In genomic region chr1:105990138-105990821, GRCm38 (mm10) we compare ENCODE assay signal across 8 mouse cellular contexts. TPM values are rescaled to one million over a fixed set of nuclear protein-coding genes. Genes with fewer than 3 reads are reported as not detected.
DNase-seq lines count a peak whose midpoint lies in the region; ATAC-seq and TF ChIP-seq lines count a peak whose summit lies in the region.

TSS of gene Zcchc2 (plus strand) at chr1:105990406.

- H3K4me2 ChIP-seq in embryonic facial prominence, embryonic 14.5 days (ENCODE audit: low read depth, low read length) = peak within 1 kb of the TSS; percentile 99
- H3K4me2 ChIP-seq in limb, embryonic 13.5 days (replicated peaks) = peak within 1 kb of the TSS; percentile 96
- peak within 1 kb of the TSS; percentile 98 for H3K4me2 ChIP-seq in midbrain, embryonic 16.5 days (ENCODE audit: low read length)

- peak within 1 kb of the TSS; percentile 80 for H3K4me3 ChIP-seq in embryonic facial prominence, embryonic 14.5 days (ENCODE audit: low read depth, low read length)
- H3K4me3 ChIP-seq in heart, adult 2 months = peak within 1 kb of the TSS; percentile 97
- H3K4me3 ChIP-seq in limb, embryonic 13.5 days = peak within 1 kb of the TSS; percentile 80
- H3K4me3 ChIP-seq in midbrain, embryonic 16.5 days (ENCODE audit: low read depth, low read length) = peak within 1 kb of the TSS; percentile 85

- 0% methylated on average over 12 of the region's 83 CpGs for WGBS in embryonic facial prominence, embryonic 14.5 days
- whole genome bisulfite sequencing in heart, adult 2 months = under 1% methylated on average over 79 of the region's 83 CpGs
- WGBS in limb, embryonic 13.5 days = under 1% methylated on average over 29 of the region's 83 CpGs
- WGBS in midbrain, embryonic 16.5 days = under 1% methylated on average over 51 of the region's 83 CpGs

- peak within 1 kb of the TSS; percentile 79 for H3K9ac ChIP-seq in embryonic facial prominence, embryonic 14.5 days (ENCODE audit: low read depth, low read length)
- peak within 1 kb of the TSS; percentile 87 for H3K9ac ChIP-seq in heart, adult 2 months (ENCODE audit: low read depth, low read length)
- peak within 1 kb of the TSS; percentile 89 for H3K9ac ChIP-seq in limb, embryonic 13.5 days
- peak within 1 kb of the TSS; percentile 92 for H3K9ac ChIP-seq in midbrain, embryonic 16.5 days (ENCODE audit: low read depth, low read length)

- TF ChIP-seq EP300 in heart, adult 2 months (IDR thresholded peaks at IDR 0.05; ENCODE audit: insufficient read depth, low read depth, low read length) = peak; percentile 18; the same call in 1 of the 2 replicates

- no peaks in the 10 kb centered on the region for H3K79me2 ChIP-seq in heart, adult 2 months (replicated peaks; ENCODE audit: control insufficient read depth, insufficient read depth, low read length)

- H3K27me3 ChIP-seq in embryonic facial prominence, embryonic 14.5 days (replicated peaks; ENCODE audit: control insufficient read depth, insufficient read depth, low read length) = no peaks in the 10 kb centered on the region
- no peaks in the 10 kb centered on the region for H3K27me3 ChIP-seq in heart, adult 2 months (ENCODE audit: control insufficient read depth, insufficient read depth, low read length)
- 0 out of 2 replicates have a peak, but pooled peaks cover 5% of the 10 kb centered on the region for H3K27me3 ChIP-seq in limb, embryonic 13.5 days
- no peaks in the 10 kb centered on the region for H3K27me3 ChIP-seq in midbrain, embryonic 16.5 days (ENCODE audit: control insufficient read depth, insufficient read depth, low read depth, low read length)

- peaks cover 35% of the 10 kb centered on the region for H3K4me1 ChIP-seq in embryonic facial prominence, embryonic 14.5 days (ENCODE audit: control insufficient read depth, insufficient read depth, low read length)
- H3K4me1 ChIP-seq in heart, adult 2 months (ENCODE audit: control insufficient read depth, insufficient read depth, low read length) = peaks cover 6% of the 10 kb centered on the region
- peaks cover 29% of the 10 kb centered on the region for H3K4me1 ChIP-seq in limb, embryonic 13.5 days
- H3K4me1 ChIP-seq in midbrain, embryonic 16.5 days (ENCODE audit: control insufficient read depth, insufficient read depth, low read length) = peaks cover 23% of the 10 kb centered on the region

- H3K27ac ChIP-seq in embryonic facial prominence, embryonic 14.5 days (replicated peaks; ENCODE audit: low read depth, low read length) = peak within 1 kb of the TSS; percentile 95
- peak within 1 kb of the TSS; percentile 95 for H3K27ac ChIP-seq in heart, adult 2 months
- peak within 1 kb of the TSS; percentile 91 for H3K27ac ChIP-seq in limb, embryonic 13.5 days
- H3K27ac ChIP-seq in midbrain, embryonic 16.5 days (ENCODE audit: low read length) = peak within 1 kb of the TSS; percentile 96

- H3K9me3 ChIP-seq in embryonic facial prominence, embryonic 14.5 days (ENCODE audit: control insufficient read depth, low read length) = no peaks in the 10 kb centered on the region
- H3K9me3 ChIP-seq in limb, embryonic 13.5 days = no peaks in the 10 kb centered on the region
- H3K9me3 ChIP-seq in midbrain, embryonic 16.5 days (replicated peaks; ENCODE audit: control insufficient read depth, low read length, poor library complexity, severe bottlenecking) = no peaks in the 10 kb centered on the region

- TF ChIP-seq CTCF in heart, adult 2 months (IDR thresholded peaks at IDR 0.05) = no peak

- peak; percentile 88 for TF ChIP-seq POLR2A in heart, adult 2 months (IDR thresholded peaks at IDR 0.05; ENCODE audit: insufficient read depth, low read depth, low read length)

- DNase-seq in 3T3-L1 (ENCODE audit: low read depth, low spot score) = peak; percentile 97
- peak; percentile 90 to 98 for DNase-seq in adrenal gland, postnatal 4 days (ENCODE audit: low spot score in 2 of 2)
- peak; percentile 99 for DNase-seq in embryonic facial prominence, embryonic 14.5 days (ENCODE audit: low spot score)
- DNase-seq in heart, adult 2 months = peak; percentile 100
- peak; percentile 99 for DNase-seq in kidney, adult 8-10 months
- DNase-seq in spleen, postnatal 10 days (ENCODE audit: low spot score in 2 of 2) = peak; percentile 96 to 99

- H3K36me3 ChIP-seq in embryonic facial prominence, embryonic 14.5 days (ENCODE audit: control insufficient read depth, insufficient read depth, low read length) = no peaks in the 10 kb centered on the region
- peaks cover 5% of the 10 kb centered on the region; the same call in 1 of the 2 replicates for H3K36me3 ChIP-seq in heart, adult 2 months (ENCODE audit: control insufficient read depth, insufficient read depth, low read length)
- H3K36me3 ChIP-seq in limb, embryonic 13.5 days = no peaks in the 10 kb centered on the region
- no peaks in the 10 kb centered on the region for H3K36me3 ChIP-seq in midbrain, embryonic 16.5 days (ENCODE audit: control insufficient read depth, insufficient read depth, low read length)

- intact Hi-C loops in heart, adult 2 months (cut with DNase I) = loop anchor here (2.0 to 10.0 kb wide), 3 partner anchors 17 to 185 kb away; partner anchors contain the start of gene Phlpp1

- ATAC-seq in embryonic facial prominence, embryonic 14.5 days (ENCODE audit: low read depth) = peak; percentile 95
- ATAC-seq in limb, embryonic 13.5 days (ENCODE audit: low FRiP score, low read depth) = peak; percentile 94
- ATAC-seq in midbrain, embryonic 16.5 days = peak; percentile 97

RNA-seq across cellular contexts. Expression of gene Zcchc2, which starts in this region (rescaled TPM):
- 10 to 100 TPM; 18.8 to 19.5 TPM for total RNA-seq in adrenal gland, postnatal 4 days (2021)
- polyA plus RNA-seq in embryonic facial prominence, embryonic 14.5 days (2014; fragmentation: Nextera tagmentation; extraction: Ambion mirVana) = 2.8 TPM in 2 replicates
- 1 to 10 TPM; 6.6 to 9.8 TPM for total RNA-seq in heart, adult 2 months (2021)
- 8.3 and 10.6 TPM in 2 replicates for polyA plus RNA-seq in heart, adult 2 months (2012; rRNA removed)
- polyA plus RNA-seq in limb, embryonic 13.5 days (2015; fragmentation: Nextera tagmentation; extraction: Ambion mirVana) = 2.2 and 2.4 TPM in 2 replicates
- 2.7 and 3.4 TPM in 2 replicates for polyA plus RNA-seq in midbrain, embryonic 16.5 days (2015; fragmentation: Nextera tagmentation; extraction: Ambion mirVana)

Comparison
In these comparisons a context has a peak if more than half of its experiments do, and no peak if none do; other contexts are left out.
1. Peak in every context shown above with its lines: DNase-seq, ATAC-seq, H3K4me3 ChIP-seq and H3K27ac ChIP-seq.